Mouse (Mus musculus) induced T-regulatory cell, adult 2 months (primary cell): ENCODE results near the gene Polr3h.

Experiments used
- DNase-seq: peaks from one replicate; pipeline ENCODE4 v3.0.0-alpha.2; 2012; ENCODE audit warnings: low read depth

The Polr3h gene

DNA sequence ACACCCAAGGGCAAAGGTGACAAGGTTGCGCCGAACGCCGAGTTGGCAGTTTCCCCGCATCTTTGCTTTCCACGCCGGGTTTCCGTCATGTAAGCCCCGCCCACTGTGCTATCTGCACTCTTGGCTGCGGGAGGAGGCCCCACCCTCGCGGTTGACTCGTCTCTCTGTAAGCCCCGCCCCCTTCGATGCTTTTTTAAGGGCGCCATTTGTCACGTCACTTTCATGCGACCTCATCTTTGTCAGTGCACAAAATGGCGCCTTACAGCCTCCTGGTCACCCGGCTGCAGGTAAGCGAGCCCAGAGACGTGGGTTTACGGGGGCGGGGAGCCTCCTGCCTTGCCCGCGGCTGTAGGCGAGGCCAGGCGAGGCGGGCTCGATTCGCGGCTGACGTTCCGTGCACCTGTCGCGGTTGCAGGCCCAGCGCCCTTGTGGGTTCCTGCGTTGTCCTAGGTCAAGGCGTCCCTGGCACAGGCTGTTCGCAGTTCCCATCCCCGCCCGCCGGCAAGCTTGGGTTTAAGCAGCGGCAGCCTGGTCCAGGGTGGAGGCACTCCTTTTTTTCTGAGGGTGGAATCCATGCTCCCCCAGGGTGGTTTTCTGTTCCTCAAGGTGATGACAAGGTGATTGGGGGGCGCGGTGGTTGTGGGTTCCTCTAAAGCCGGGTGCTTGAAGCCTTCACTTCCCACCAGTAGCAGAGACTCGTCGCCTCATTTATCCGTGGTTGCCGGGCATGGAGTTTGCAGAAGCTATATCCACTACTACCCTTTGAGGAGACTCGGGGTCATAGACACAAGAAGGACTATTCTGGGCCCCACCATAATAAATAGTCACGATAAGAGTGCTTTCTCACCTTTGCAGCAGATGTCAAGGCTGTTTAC is 53.5 kb downstream of the Polr3h start, which contains the start of gene Aco2:
Gene Aco2 (plus strand): TSS at position 48 of the 875 bp plus-strand sequence.
- peak; percentile 100 for DNase-seq

DNA sequence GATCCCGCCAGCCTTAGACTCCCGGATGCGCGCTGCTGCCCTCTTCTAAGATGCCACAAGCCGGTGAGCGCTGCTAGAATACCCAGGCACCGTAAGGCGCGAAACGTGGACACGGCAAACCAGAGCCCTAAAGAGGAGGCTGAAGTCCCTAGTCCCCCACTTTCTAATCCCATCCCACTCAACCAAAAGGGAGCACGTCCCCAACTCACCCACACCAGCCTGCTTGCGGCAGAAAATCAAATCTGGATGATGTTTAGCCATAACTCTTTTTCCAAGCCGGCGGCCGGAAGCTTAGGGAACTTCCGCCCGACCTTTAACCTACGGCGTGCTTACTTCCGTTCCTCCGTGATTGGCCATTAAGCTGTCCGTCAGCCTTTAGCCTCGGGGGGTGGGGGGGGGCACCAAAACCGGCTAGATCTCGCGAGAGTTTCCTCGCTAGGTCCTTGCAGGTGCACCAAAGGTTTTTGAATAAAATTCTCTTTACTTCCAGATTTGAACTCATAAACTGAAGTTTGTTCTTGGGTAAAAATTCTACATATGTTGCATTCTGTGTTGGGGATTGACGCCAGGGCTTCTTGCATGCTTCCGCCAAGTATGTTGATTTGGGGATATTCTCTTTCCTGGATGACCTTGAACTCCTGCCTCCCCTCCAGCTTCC is 54.3 kb downstream of the Polr3h start, which contains the start of gene Phf5a:
Gene Phf5a (minus strand): TSS at position 308 of the 658 bp plus-strand sequence.
- DNase-seq = peak; percentile 99

- no peak for DNase-seq
These were observed 56.1 kb downstream of the Polr3h start for GRCm38 (mm10) chr15:81869985-81870384.

DNA sequence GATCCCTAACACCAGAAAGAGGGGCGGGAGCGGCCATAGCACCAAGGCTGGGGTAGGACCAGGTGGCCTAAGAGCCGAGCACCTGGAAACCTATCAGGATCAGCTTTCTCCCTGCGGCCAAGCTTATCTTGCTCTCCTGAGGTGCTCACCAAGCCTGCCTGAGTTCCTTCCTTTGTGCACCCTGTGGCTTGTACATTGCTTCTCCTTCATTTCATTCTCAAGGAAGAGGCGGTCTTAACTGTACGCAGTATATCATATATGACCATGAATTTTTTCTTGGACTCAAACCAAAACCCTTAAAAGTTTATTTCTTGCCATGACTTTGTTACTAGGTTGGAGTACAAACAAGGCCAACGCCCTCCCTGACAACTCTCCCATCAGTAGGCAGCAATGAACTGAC is 61.8 kb downstream of the Polr3h start:
- no peak for DNase-seq

- DNase-seq = no peak
These were observed 65.4 kb downstream of the Polr3h start for GRCm38 (mm10) chr15:81860471-81861135.

- DNase-seq = peak; percentile 95
These were observed 66.4 kb downstream of the Polr3h start for GRCm38 (mm10) chr15:81859330-81860255.

- peak; percentile 84 for DNase-seq
These were observed 67.3 kb downstream of the Polr3h start, which contains the start of gene Tob2 for GRCm38 (mm10) chr15:81858517-81859329. Gene Tob2 (minus strand): TSS chr15:81858796.

DNA sequence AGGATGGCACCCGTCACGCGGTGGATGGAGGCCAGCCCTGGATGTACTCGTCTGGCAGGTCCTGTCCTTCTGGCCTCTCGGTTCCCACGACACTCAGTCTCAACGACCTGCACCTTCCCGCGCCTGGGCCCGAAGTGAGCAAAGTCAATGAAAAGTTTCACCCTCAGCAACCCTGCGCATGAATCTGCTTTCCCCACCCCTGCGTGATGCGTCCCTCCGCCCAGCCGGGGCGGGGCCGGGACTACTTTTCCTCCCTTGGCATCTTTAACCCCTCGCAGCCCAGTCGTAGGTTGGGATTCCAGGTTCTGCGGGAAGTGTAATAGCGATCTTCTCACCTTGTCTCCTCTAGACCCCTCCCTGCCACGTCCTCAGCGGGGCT is 67.9 kb downstream of the Polr3h start:
- DNase-seq = peak; percentile 95

GRCm38 (mm10) chr15:81857724-81858116 is 68.3 kb downstream of the Polr3h start:
- no peak for DNase-seq

GRCm38 (mm10) chr15:81856938-81857723 is 68.9 kb downstream of the Polr3h start:
- peak; percentile 74 for DNase-seq

- DNase-seq = peak; percentile 88
These were observed 69.8 kb downstream of the Polr3h start for GRCm38 (mm10) chr15:81856030-81856790.

GRCm38 (mm10) chr15:81853081-81853480 is 73.0 kb downstream of the Polr3h start:
- DNase-seq = no peak

GRCm38 (mm10) chr15:81852411-81853000 is 73.5 kb downstream of the Polr3h start:
- no peak for DNase-seq

GRCm38 (mm10) chr15:81851375-81851774 is 74.7 kb downstream of the Polr3h start:
- no peak for DNase-seq

DNA sequence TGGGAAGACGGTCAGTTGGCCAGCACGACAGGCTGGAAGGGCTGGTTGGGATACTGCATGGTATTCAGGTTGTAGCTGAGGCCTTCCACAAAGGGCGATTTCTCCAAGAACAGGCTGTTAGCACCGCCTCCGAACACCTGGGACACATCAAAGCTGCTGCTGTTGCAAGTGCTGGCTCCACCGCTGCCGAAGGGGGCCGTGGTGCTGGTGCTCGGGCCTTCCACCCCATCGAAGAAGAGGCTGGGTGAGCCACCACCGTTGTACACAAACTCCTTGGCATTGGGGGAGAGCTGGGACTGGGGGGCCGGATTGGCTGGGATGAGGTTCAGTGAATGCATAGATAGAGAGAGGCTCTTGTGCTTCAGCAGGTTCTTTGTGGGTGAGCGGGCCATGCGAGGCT is 75.3 kb downstream of the Polr3h start:
- DNase-seq = no peak

GRCm38 (mm10) chr15:81849104-81849503 is 76.9 kb downstream of the Polr3h start:
- DNase-seq = no peak

GRCm38 (mm10) chr15:81848301-81848700 is 77.7 kb downstream of the Polr3h start:
- peak; percentile 89 for DNase-seq

GRCm38 (mm10) chr15:81847861-81848260 is 78.2 kb downstream of the Polr3h start:
- DNase-seq = no peak

DNA sequence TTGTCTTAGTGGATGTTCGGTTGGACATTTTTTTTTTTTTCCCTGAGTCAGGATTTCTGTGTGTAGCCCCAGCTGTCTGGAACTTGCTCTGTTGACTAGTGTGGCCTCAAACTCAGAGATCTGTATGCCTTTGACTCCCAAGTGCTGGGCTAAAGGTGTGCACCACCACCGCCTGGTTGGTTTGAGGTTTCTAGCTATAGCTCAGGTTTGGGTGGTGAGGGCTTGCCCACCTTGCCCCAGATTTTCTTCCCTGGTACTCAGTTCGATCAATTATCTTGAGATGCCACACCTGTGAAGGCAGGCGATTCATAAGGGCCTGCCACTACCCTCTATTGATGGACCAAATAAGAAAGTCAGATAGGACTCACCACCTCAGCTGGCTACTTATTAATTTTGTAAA is 78.9 kb downstream of the Polr3h start:
- DNase-seq = no peak
